Mouse (Mus musculus): ENCODE results near the gene Zswim4. TPM values are rescaled to one million over a fixed set of nuclear protein-coding genes. Genes with fewer than 3 reads are reported as not detected.

Zswim4 gene
- polyA plus RNA-seq, 1 experiment from 2014 or later: 32.4 TPM

DNA sequence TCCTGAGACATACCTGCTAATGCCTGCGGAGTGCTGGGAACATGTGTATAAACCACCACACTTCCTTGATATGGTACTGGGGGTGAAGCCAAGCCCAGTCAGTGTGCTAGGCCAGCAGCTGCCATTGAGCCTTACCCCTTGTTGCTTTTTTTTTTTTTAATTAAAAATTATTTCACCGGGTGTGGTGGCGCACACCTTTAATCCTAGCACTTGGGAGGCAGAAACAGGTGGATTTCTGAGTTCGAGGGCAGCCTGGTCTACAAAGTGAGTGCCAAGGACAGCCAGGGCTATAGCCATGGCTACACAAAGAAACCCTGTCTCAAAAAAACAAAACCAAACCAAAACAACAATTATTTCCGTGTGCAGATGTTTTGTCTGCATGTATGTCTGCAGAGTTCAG, 31.8 kb downstream of the Zswim4 start:
- WGBS: 93% methylated on average over 5 of the region's 5 CpGs

DNA sequence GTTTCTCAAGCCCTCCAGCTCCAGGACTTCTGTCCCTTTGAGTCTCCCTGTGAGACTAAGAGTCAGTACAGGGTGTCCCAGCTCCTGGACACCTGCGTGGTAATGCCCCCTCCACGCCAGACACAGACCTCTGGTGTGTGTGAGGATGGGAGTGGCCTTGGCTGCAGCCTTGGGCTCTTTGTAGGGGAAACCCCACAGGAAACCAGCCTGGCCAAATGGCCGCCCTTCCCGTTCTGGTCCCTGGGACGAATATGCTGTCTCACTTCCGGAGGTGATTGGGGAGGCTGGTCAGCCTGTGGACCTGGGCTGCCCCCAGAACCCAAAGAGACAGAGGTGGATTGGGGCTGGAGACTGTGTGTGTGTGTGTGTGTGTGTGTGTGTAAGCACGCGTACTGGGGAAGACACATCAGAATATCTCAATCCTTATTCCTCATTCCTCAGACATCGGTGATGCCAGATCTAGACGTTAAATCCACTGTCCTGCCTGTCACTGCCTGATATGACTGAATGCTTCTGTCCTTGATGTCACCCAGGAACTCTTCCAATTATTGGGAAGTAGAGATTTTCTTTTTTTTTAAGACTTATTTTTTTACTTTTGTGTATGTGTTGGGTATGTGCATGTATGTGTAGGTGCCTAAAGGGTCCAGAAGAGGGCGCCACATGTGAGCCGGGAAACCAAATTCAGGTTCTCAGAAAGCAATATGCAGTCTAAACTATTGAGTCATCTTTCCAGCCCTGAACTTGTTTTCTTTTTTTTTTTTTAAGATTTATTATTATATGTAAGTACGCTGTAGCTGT, 32.7 kb downstream of the Zswim4 start:
- H3K4me2 ChIP-seq (replicated peaks): peak overlapping the region; percentile 94
- H3K27me3 ChIP-seq: no peaks in the 10 kb centered on the region
- H3K36me3 ChIP-seq: peaks cover 10% of the 10 kb centered on the region; the same call in 1 of the 2 replicates
- peak overlapping the region; percentile 66 for H3K4me3 ChIP-seq
- H3K27ac ChIP-seq: peak overlapping the region; percentile 98
- WGBS: 46% methylated on average over 13 of the region's 13 CpGs
- ATAC-seq (ENCODE audit: insufficient number of reproducible peaks, insufficient read depth, low FRiP score, low TSS enrichment): no peak; the same call in 1 of the 2 replicates
- H3K9me3 ChIP-seq: no peaks in the 10 kb centered on the region
- H3K4me1 ChIP-seq: peaks cover 64% of the 10 kb centered on the region
- peak overlapping the region; percentile 66 for H3K9ac ChIP-seq

More for the DNA sequence above, 31.8 kb downstream of the Zswim4 start:
- peaks cover 16% of the 10 kb centered on the region for H3K36me3 ChIP-seq
- no peaks in the 10 kb centered on the region for H3K27me3 ChIP-seq
- H3K9me3 ChIP-seq: no peaks in the 10 kb centered on the region
- H3K4me2 ChIP-seq (replicated peaks): no peak overlapping the region
- ATAC-seq (ENCODE audit: insufficient number of reproducible peaks, insufficient read depth, low FRiP score, low TSS enrichment): no peak
- peaks cover 57% of the 10 kb centered on the region for H3K4me1 ChIP-seq
- H3K9ac ChIP-seq: no peak overlapping the region
- no peak overlapping the region for H3K4me3 ChIP-seq
- no peak overlapping the region for H3K27ac ChIP-seq

DNA sequence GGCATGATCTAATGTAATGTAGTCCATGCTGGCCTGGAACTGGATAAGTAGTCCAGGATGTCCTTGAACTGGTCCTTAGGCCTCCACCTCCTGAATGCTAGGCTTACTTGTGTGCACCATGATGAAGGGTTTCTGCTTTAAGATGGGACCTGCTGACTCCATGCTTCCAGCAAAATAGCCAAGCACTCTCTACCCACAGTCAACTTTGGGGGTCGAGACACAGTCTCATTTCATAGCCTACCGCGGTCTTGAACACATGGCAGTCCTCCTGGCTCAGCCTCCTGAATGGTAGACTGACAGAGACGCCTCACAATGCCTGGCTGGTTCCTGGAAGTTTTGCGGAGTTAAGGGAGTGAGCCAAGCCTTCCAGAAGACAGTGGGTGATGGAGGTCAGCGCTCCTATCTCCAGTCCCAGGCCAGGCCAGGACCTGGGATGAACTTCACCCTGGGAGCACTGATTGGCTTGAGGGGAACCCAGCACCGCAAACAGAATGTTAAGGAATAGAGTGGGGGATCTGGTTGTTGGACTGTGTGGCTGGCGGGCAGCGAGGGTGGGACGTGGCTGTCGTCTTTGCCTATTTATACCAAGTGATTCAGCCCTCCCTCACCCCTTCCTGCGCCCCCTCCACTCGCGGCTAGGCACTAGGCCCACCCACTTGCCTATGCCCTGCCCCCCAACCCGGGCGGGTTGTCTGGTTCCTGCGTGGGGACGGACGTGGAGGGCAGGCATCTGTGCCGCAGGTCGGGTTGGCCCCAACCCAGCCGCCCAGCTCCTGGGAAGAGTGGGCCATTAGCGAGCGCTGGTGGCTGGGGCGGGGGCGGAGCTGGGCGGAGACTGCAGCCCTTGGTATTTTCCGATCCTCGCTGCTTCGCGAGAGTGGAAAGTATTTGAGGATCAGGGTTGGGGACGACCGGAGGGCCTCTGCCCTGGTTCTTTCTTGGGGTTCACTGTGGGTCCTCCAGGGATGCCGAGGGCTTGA, 33.6 kb downstream of the Zswim4 start:
- Histone ChIP-seq H3K4me1 (peaks cover 65% of the 10 kb centered on the region), H3K9ac (peak overlapping the region; percentile 66), H3K27ac (peak overlapping the region; percentile 98), H3K9me3 (no peaks in the 10 kb centered on the region), H3K36me3 (peaks cover under 1% of the 10 kb centered on the region; the same call in 1 of the 2 replicates), H3K27me3 (no peaks in the 10 kb centered on the region), H3K4me2 (replicated peaks) (peak overlapping the region; percentile 94), H3K4me3 (peak overlapping the region; percentile 66)
- WGBS: 10% methylated on average over 34 of the region's 34 CpGs
- ATAC-seq (ENCODE audit: insufficient number of reproducible peaks, insufficient read depth, low FRiP score, low TSS enrichment): peak; percentile 52

DNA sequence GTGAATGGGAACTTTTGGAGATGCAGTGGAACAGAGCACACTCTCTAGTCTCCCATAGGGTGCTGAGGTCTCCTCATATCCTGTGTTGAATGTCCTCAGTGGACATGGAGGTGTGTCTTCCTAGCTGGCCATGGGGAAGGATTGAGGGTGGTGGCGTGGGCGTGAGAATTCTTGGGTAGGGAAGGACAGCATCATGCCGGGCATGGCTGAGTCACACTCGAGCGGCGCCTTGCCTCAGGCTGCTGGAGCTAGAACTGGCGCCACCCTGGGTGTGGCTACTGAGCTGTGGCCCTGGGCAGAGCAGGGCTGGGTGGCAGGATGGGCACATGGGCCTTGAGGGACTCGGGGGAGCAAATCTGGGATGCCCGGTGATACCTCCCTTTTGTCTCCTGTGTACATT, 34.4 kb downstream of the Zswim4 start:
- WGBS: 89% methylated on average over 9 of the region's 9 CpGs
- H3K4me2 ChIP-seq (replicated peaks): peak overlapping the region; percentile 94
- peak overlapping the region; percentile 98; the same call in 1 of the 2 replicates for H3K27ac ChIP-seq

DNA sequence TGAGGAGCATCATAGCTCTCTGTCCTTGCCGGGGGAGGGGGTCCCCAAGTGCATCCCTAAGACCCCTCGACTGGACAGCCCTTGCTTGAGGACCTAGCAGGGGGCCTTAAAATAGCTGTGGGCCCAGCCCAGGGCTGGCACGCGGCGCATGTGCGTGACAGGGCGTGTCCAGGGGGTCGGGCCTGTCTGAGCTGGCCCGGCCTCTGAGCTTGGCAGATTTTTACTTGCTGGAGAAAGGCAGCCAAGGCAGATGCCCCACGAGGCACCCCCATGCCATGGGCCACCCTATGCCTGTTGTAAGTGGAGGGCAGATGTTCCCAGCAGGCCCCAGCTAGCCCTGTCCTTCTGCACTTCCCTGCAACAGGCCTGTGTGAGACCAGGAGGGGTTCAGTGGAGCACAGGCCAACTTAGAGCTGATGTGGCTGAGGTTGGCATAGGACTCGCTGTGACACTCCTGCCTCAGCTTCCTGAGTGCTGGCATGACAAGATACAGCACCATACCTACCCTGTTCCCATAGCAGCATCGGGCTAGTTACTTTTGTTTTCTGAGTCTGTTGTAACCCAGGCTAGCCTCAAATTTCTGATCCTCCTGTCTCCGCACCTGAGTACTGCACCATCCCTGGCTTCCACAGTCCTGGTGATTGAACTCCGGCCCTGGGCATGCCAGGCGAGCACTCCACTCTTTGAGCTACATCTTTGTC, 35.2 kb downstream of the Zswim4 start:
- no peak for ATAC-seq (ENCODE audit: insufficient number of reproducible peaks, insufficient read depth, low FRiP score, low TSS enrichment)
- peaks cover 60% of the 10 kb centered on the region for H3K4me1 ChIP-seq
- H3K9ac ChIP-seq: peak overlapping the region; percentile 86
- peak overlapping the region; percentile 66 for H3K4me3 ChIP-seq
- peak overlapping the region; percentile 98 for H3K27ac ChIP-seq
- no peaks in the 10 kb centered on the region for H3K27me3 ChIP-seq
- peak overlapping the region; percentile 94 for H3K4me2 ChIP-seq (replicated peaks)
- WGBS: 57% methylated on average over 15 of the region's 15 CpGs
- no peaks in the 10 kb centered on the region for H3K9me3 ChIP-seq
- H3K36me3 ChIP-seq: no peaks in the 10 kb centered on the region; the same call in 1 of the 2 replicates

More for the DNA sequence above, 34.4 kb downstream of the Zswim4 start:
- H3K27me3 ChIP-seq: no peaks in the 10 kb centered on the region
- ATAC-seq (ENCODE audit: insufficient number of reproducible peaks, insufficient read depth, low FRiP score, low TSS enrichment): no peak
- H3K4me1 ChIP-seq: peaks cover 63% of the 10 kb centered on the region
- H3K9ac ChIP-seq: no peak overlapping the region
- H3K4me3 ChIP-seq: peak overlapping the region; percentile 66; the same call in 1 of the 2 replicates
- no peaks in the 10 kb centered on the region for H3K9me3 ChIP-seq
- H3K36me3 ChIP-seq: no peaks in the 10 kb centered on the region; the same call in 1 of the 2 replicates

DNA sequence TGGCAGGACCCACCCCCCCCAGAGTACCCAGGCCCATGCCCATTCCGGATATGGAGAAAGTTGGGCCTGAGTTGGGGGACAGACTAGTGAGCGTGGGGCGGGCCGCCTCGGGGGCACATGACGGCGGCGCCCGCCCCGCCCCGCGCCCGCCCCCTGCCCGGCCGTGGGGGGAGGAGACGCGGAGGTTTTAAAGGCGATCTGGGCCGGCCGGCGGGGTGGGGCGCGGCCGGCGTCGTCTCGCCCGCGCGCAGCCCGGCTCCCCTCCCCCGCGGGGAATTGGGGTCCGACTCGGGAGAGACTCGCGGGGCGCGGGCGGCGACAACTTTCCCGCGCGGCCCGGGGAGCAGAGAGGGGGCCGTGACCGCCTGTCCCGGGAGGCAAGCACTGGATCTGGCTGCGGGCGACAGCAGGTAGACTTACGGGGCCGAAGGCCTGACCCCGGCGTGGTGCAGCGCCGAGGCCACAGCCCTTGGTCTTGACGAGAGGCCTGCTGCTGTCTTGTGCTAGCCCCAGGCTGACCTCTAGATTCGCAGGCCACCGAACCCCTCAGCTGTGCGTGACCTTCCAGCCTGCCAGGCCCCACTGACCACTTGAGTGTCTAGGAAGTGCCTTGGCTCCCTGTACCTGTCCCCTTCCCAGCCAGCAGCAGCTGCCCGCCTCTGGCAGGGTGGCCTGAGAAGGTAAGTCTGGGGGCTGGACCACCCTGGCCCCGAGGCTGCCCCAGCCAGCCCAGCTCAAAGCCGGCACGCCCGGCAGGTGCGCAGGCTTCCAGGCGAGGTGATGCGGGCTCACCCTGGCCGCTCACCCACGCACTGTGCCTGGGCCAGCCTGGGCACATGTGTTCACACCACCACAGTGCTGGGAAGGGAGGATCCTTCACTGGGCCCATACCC, 36.0 kb downstream of the Zswim4 start:
- no peaks in the 10 kb centered on the region for H3K9me3 ChIP-seq
- peak overlapping the region; percentile 86 for H3K9ac ChIP-seq
- WGBS: 5% methylated on average over 68 of the region's 70 CpGs
- H3K36me3 ChIP-seq: no peaks in the 10 kb centered on the region; the same call in 1 of the 2 replicates
- H3K4me2 ChIP-seq (replicated peaks): peak overlapping the region; percentile 94
- peaks cover 60% of the 10 kb centered on the region for H3K4me1 ChIP-seq
- peak overlapping the region; percentile 98 for H3K27ac ChIP-seq
- H3K27me3 ChIP-seq: no peaks in the 10 kb centered on the region
- H3K4me3 ChIP-seq: peak overlapping the region; percentile 66
- no peak for ATAC-seq (ENCODE audit: insufficient number of reproducible peaks, insufficient read depth, low FRiP score, low TSS enrichment)

DNA sequence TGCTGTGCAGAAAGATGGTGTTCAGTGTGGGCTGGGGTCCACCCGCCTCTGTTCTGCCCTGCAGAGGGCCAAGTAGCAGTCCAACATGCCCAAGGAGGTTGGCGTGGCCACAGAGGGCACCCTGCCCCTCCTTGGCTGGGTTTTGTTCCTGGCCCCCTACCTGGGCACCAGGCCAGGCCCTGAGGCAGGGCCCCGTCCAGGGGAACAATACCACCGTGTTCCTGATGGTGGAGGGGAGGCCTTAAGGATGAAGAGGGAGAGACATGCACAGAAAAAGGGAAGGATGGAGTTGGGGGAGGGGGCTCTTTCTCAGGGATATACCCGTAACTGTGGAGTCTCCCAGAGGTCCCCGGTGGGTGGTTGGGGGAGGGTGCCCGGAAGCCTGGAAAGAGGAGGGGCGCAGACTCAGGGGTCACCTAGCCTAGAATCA, 36.7 kb downstream of the Zswim4 start:
- Histone ChIP-seq H3K4me3 (peak overlapping the region; percentile 66), H3K27ac (peak overlapping the region; percentile 98), H3K4me2 (replicated peaks) (peak overlapping the region; percentile 94), H3K9me3 (no peaks in the 10 kb centered on the region), H3K4me1 (peaks cover 60% of the 10 kb centered on the region), H3K27me3 (no peaks in the 10 kb centered on the region), H3K36me3 (no peaks in the 10 kb centered on the region; the same call in 1 of the 2 replicates), H3K9ac (peak overlapping the region; percentile 86)
- ATAC-seq (ENCODE audit: insufficient number of reproducible peaks, insufficient read depth, low FRiP score, low TSS enrichment): no peak
- 15% methylated on average over 8 of the region's 8 CpGs for WGBS

DNA sequence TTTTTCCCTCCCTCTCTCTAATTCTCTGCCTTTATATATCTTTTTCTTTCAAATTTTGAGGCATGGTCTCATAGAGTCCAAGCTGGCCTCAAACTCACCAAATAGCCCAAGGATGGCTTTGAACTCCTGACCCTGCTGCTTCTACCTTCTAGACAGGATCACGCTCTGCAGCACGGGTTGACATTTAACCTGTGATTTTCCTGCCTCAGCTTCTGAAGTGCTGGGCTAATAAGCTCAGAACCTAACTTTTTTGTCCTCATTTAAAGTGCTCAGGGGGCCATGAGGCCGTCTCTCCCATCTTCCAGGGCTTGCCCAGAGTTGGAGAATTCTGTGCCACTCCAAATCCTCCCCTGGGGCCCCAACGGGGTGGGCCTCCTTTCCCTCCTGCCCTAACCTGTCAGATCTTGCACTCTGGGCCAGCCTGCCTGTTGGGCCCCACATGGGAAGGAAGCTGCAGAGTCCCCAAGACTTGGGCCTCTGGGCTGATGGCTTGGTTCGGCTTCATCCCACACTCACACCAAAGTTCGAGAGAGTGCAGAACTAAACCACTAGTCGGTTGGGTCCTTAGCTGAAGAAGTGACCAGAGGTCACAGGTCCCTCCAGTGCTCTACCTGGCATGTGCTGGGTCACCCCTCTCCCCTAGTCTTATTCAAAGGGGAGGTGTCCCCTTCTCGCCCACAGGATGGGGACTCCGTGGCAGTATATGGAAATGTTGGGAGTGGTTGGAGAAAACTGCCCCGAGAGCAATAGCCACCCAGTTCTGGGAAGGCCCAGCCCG, 37.3 kb downstream of the Zswim4 start:
- peaks cover 60% of the 10 kb centered on the region for H3K4me1 ChIP-seq
- H3K4me3 ChIP-seq: no peak overlapping the region; the same call in 1 of the 2 replicates
- no peaks in the 10 kb centered on the region for H3K36me3 ChIP-seq
- ATAC-seq (ENCODE audit: insufficient number of reproducible peaks, insufficient read depth, low FRiP score, low TSS enrichment): no peak
- H3K27ac ChIP-seq: peak overlapping the region; percentile 98
- no peaks in the 10 kb centered on the region for H3K9me3 ChIP-seq
- WGBS: 37% methylated on average over 11 of the region's 11 CpGs
- H3K27me3 ChIP-seq: no peaks in the 10 kb centered on the region
- H3K9ac ChIP-seq: peak overlapping the region; percentile 86
- H3K4me2 ChIP-seq (replicated peaks): peak overlapping the region; percentile 94

- Histone ChIP-seq H3K4me3 (no peak overlapping the region), H3K4me2 (replicated peaks) (peak overlapping the region; percentile 52; the same call in 1 of the 2 replicates), H3K27ac (peak overlapping the region; percentile 98), H3K36me3 (no peaks in the 10 kb centered on the region), H3K9ac (no peak overlapping the region), H3K9me3 (no peaks in the 10 kb centered on the region), H3K4me1 (peaks cover 55% of the 10 kb centered on the region), H3K27me3 (no peaks in the 10 kb centered on the region)
- ATAC-seq (ENCODE audit: insufficient number of reproducible peaks, insufficient read depth, low FRiP score, low TSS enrichment): no peak
- WGBS: 22% methylated on average over 4 of the region's 4 CpGs
These were observed 38.0 kb downstream of the Zswim4 start for GRCm38 (mm10) chr8:84198871-84199270.
